Mouse (Mus musculus) lung, adult 2 months (tissue): ENCODE measurements around the gene Asic2.
A peak's percentile ranks its signal among the peaks of the same experiment; 100 is the strongest.

ENCODE experiments used
- CTCF ChIP-seq: fragments of 200-500 bp; IDR thresholded peaks from 2 replicates; pipeline ENCODE4 v1.5.1; 2011; ENCODE audit warnings: mild to moderate bottlenecking, low read length, control low read depth; ENCODE audit not compliant: insufficient read depth
- POLR2A ChIP-seq: fragments of 200-500 bp; IDR thresholded peaks from 2 replicates; pipeline ENCODE4 v1.6.1; 2011; ENCODE audit warnings: low read depth, mild to moderate bottlenecking, control low read depth, low read length, borderline replicate concordance; ENCODE audit errors: extremely low read depth

GRCm38 (mm10) chr11:81588630-81589029 lies 379.6 kb downstream of the Asic2 start:
- TF ChIP-seq CTCF (peak; percentile 70), POLR2A (no peak)
